Mouse (Mus musculus): ENCODE results near the gene Fam222a. TPM values are rescaled to one million over a fixed set of nuclear protein-coding genes. Genes with fewer than 3 reads are reported as not detected.

Fam222a gene
- polyA plus RNA-seq, 1 experiment from 2014 or later, result 1.6 TPM

GRCm38 (mm10) chr5:114604781-114605290 is 37.0 kb downstream of the Fam222a start:
- Histone ChIP-seq H3K27ac (ENCODE audit: low read length) (no peak overlapping the region), H3K9ac (ENCODE audit: low read length) (no peak overlapping the region), H3K4me3 (replicated peaks; ENCODE audit: low read length) (no peak overlapping the region), H3K27me3 (ENCODE audit: control insufficient read depth, insufficient read depth, low read length) (no peaks in the 10 kb centered on the region), H3K36me3 (ENCODE audit: control insufficient read depth, insufficient read depth, low read length) (no peaks in the 10 kb centered on the region), H3K4me1 (ENCODE audit: control insufficient read depth, insufficient read depth, low read length) (peaks cover 18% of the 10 kb centered on the region), H3K9me3 (replicated peaks; ENCODE audit: control insufficient read depth, low read length) (no peaks in the 10 kb centered on the region), H3K4me2 (ENCODE audit: low read depth, low read length) (no peak overlapping the region)
- peak; percentile 27; the same call in 1 of the 2 replicates for ATAC-seq (ENCODE audit: insufficient read depth, low FRiP score)
- 36% methylated on average over 11 of the region's 11 CpGs for WGBS

GRCm38 (mm10) chr5:114605981-114606380 is 38.2 kb downstream of the Fam222a start:
- Histone ChIP-seq H3K9me3 (replicated peaks; ENCODE audit: control insufficient read depth, low read length) (no peaks in the 10 kb centered on the region), H3K4me1 (ENCODE audit: control insufficient read depth, insufficient read depth, low read length) (peaks cover 18% of the 10 kb centered on the region), H3K4me2 (ENCODE audit: low read depth, low read length) (no peak overlapping the region), H3K4me3 (replicated peaks; ENCODE audit: low read length) (no peak overlapping the region), H3K27ac (ENCODE audit: low read length) (no peak overlapping the region), H3K36me3 (ENCODE audit: control insufficient read depth, insufficient read depth, low read length) (no peaks in the 10 kb centered on the region), H3K27me3 (ENCODE audit: control insufficient read depth, insufficient read depth, low read length) (no peaks in the 10 kb centered on the region), H3K9ac (ENCODE audit: low read length) (no peak overlapping the region)
- WGBS, result 87% methylated on average over 6 of the region's 6 CpGs
- ATAC-seq (ENCODE audit: insufficient read depth, low FRiP score), result no peak

GRCm38 (mm10) chr5:114607651-114608050 is 39.8 kb downstream of the Fam222a start:
- peak overlapping the region; percentile 20; the same call in 1 of the 2 replicates for H3K9ac ChIP-seq (ENCODE audit: low read length)
- H3K36me3 ChIP-seq (ENCODE audit: control insufficient read depth, insufficient read depth, low read length), result no peaks in the 10 kb centered on the region
- peaks cover 16% of the 10 kb centered on the region for H3K4me1 ChIP-seq (ENCODE audit: control insufficient read depth, insufficient read depth, low read length)
- no peak for ATAC-seq (ENCODE audit: insufficient read depth, low FRiP score)
- H3K4me2 ChIP-seq (ENCODE audit: low read depth, low read length), result no peak overlapping the region
- H3K9me3 ChIP-seq (replicated peaks; ENCODE audit: control insufficient read depth, low read length), result no peaks in the 10 kb centered on the region
- H3K27me3 ChIP-seq (ENCODE audit: control insufficient read depth, insufficient read depth, low read length), result no peaks in the 10 kb centered on the region
- no peak overlapping the region for H3K27ac ChIP-seq (ENCODE audit: low read length)
- 51% methylated on average over 8 of the region's 8 CpGs for WGBS
- no peak overlapping the region for H3K4me3 ChIP-seq (replicated peaks; ENCODE audit: low read length)

- Histone ChIP-seq H3K4me1 (ENCODE audit: control insufficient read depth, insufficient read depth, low read length) (peaks cover 16% of the 10 kb centered on the region), H3K4me2 (ENCODE audit: low read depth, low read length) (no peak overlapping the region), H3K27ac (ENCODE audit: low read length) (no peak overlapping the region), H3K9ac (ENCODE audit: low read length) (no peak overlapping the region), H3K9me3 (replicated peaks; ENCODE audit: control insufficient read depth, low read length) (no peaks in the 10 kb centered on the region), H3K27me3 (ENCODE audit: control insufficient read depth, insufficient read depth, low read length) (no peaks in the 10 kb centered on the region), H3K4me3 (replicated peaks; ENCODE audit: low read length) (no peak overlapping the region), H3K36me3 (ENCODE audit: control insufficient read depth, insufficient read depth, low read length) (no peaks in the 10 kb centered on the region)
- WGBS, result 4% methylated on average over 12 of the region's 12 CpGs
- no peak for ATAC-seq (ENCODE audit: insufficient read depth, low FRiP score)
Measured at GRCm38 (mm10) chr5:114608516-114608915, 40.7 kb downstream of the Fam222a start.

GRCm38 (mm10) chr5:114611256-114611655 is 43.4 kb downstream of the Fam222a start:
- H3K4me3 ChIP-seq (replicated peaks; ENCODE audit: low read length), result no peak overlapping the region
- 83% methylated on average over 10 of the region's 10 CpGs for WGBS
- no peak overlapping the region for H3K4me2 ChIP-seq (ENCODE audit: low read depth, low read length)
- H3K27ac ChIP-seq (ENCODE audit: low read length), result no peak overlapping the region
- no peaks in the 10 kb centered on the region for H3K36me3 ChIP-seq (ENCODE audit: control insufficient read depth, insufficient read depth, low read length)
- no peak; the same call in 1 of the 2 replicates for ATAC-seq (ENCODE audit: insufficient read depth, low FRiP score)
- H3K4me1 ChIP-seq (ENCODE audit: control insufficient read depth, insufficient read depth, low read length), result peaks cover 16% of the 10 kb centered on the region
- H3K9me3 ChIP-seq (replicated peaks; ENCODE audit: control insufficient read depth, low read length), result no peaks in the 10 kb centered on the region
- H3K9ac ChIP-seq (ENCODE audit: low read length), result no peak overlapping the region
- no peaks in the 10 kb centered on the region for H3K27me3 ChIP-seq (ENCODE audit: control insufficient read depth, insufficient read depth, low read length)

GRCm38 (mm10) chr5:114611968-114612608 is 44.3 kb downstream of the Fam222a start:
- no peak for ATAC-seq (ENCODE audit: insufficient read depth, low FRiP score)
- WGBS, result 64% methylated on average over 25 of the region's 25 CpGs
- Histone ChIP-seq H3K27ac (ENCODE audit: low read length) (no peak overlapping the region), H3K36me3 (ENCODE audit: control insufficient read depth, insufficient read depth, low read length) (no peaks in the 10 kb centered on the region), H3K9ac (ENCODE audit: low read length) (no peak overlapping the region), H3K27me3 (ENCODE audit: control insufficient read depth, insufficient read depth, low read length) (no peaks in the 10 kb centered on the region), H3K4me2 (ENCODE audit: low read depth, low read length) (no peak overlapping the region), H3K9me3 (replicated peaks; ENCODE audit: control insufficient read depth, low read length) (no peaks in the 10 kb centered on the region), H3K4me3 (replicated peaks; ENCODE audit: low read length) (no peak overlapping the region), H3K4me1 (ENCODE audit: control insufficient read depth, insufficient read depth, low read length) (peaks cover 16% of the 10 kb centered on the region)

GRCm38 (mm10) chr5:114614863-114615262 is 47.0 kb downstream of the Fam222a start:
- no peak overlapping the region for H3K27ac ChIP-seq (ENCODE audit: low read length)
- 58% methylated on average over 7 of the region's 7 CpGs for WGBS
- no peak overlapping the region for H3K4me2 ChIP-seq (ENCODE audit: low read depth, low read length)
- H3K9me3 ChIP-seq (replicated peaks; ENCODE audit: control insufficient read depth, low read length), result no peaks in the 10 kb centered on the region
- H3K36me3 ChIP-seq (ENCODE audit: control insufficient read depth, insufficient read depth, low read length), result no peaks in the 10 kb centered on the region
- H3K4me1 ChIP-seq (ENCODE audit: control insufficient read depth, insufficient read depth, low read length), result peaks cover 5% of the 10 kb centered on the region; the same call in 1 of the 2 replicates
- no peak overlapping the region for H3K4me3 ChIP-seq (replicated peaks; ENCODE audit: low read length)
- ATAC-seq (ENCODE audit: insufficient read depth, low FRiP score), result no peak
- H3K27me3 ChIP-seq (ENCODE audit: control insufficient read depth, insufficient read depth, low read length), result no peaks in the 10 kb centered on the region
- no peak overlapping the region for H3K9ac ChIP-seq (ENCODE audit: low read length)

- Histone ChIP-seq H3K27ac (ENCODE audit: low read length) (no peak overlapping the region), H3K9me3 (replicated peaks; ENCODE audit: control insufficient read depth, low read length) (no peaks in the 10 kb centered on the region), H3K36me3 (ENCODE audit: control insufficient read depth, insufficient read depth, low read length) (no peaks in the 10 kb centered on the region), H3K4me3 (replicated peaks; ENCODE audit: low read length) (no peak overlapping the region), H3K9ac (ENCODE audit: low read length) (no peak overlapping the region), H3K27me3 (ENCODE audit: control insufficient read depth, insufficient read depth, low read length) (no peaks in the 10 kb centered on the region), H3K4me2 (ENCODE audit: low read depth, low read length) (no peak overlapping the region), H3K4me1 (ENCODE audit: control insufficient read depth, insufficient read depth, low read length) (peaks cover 5% of the 10 kb centered on the region; the same call in 1 of the 2 replicates)
- ATAC-seq (ENCODE audit: insufficient read depth, low FRiP score), result peak; percentile 23; the same call in 1 of the 2 replicates
- 77% methylated on average over 11 of the region's 11 CpGs for WGBS
Measured at GRCm38 (mm10) chr5:114616336-114617061, 48.7 kb downstream of the Fam222a start.

- H3K9ac ChIP-seq (ENCODE audit: low read length), result no peak overlapping the region
- no peaks in the 10 kb centered on the region for H3K27me3 ChIP-seq (ENCODE audit: control insufficient read depth, insufficient read depth, low read length)
- no peak for ATAC-seq (ENCODE audit: insufficient read depth, low FRiP score)
- H3K4me2 ChIP-seq (ENCODE audit: low read depth, low read length), result no peak overlapping the region
- H3K9me3 ChIP-seq (replicated peaks; ENCODE audit: control insufficient read depth, low read length), result no peaks in the 10 kb centered on the region
- H3K4me1 ChIP-seq (ENCODE audit: control insufficient read depth, insufficient read depth, low read length), result no peaks in the 10 kb centered on the region
- 69% methylated on average over 12 of the region's 12 CpGs for WGBS
- no peaks in the 10 kb centered on the region for H3K36me3 ChIP-seq (ENCODE audit: control insufficient read depth, insufficient read depth, low read length)
- no peak overlapping the region for H3K27ac ChIP-seq (ENCODE audit: low read length)
- no peak overlapping the region for H3K4me3 ChIP-seq (replicated peaks; ENCODE audit: low read length)
Measured at GRCm38 (mm10) chr5:114617809-114618208, 50.0 kb downstream of the Fam222a start.
